ENCODE assay signal across 8 mouse cellular contexts in genomic region chr7:143548976-143549457, GRCm38 (mm10). TPM values are rescaled to one million over a fixed set of nuclear protein-coding genes. Genes with fewer than 3 reads are reported as not detected.
DNase-seq lines count a peak whose midpoint lies in the region; ATAC-seq lines count a peak whose summit lies in the region.

TSS of gene Nap1l4 (minus strand) at chr7:143549106.

- H3K4me1 ChIP-seq in hindbrain, embryonic 11.5 days (replicated peaks; ENCODE audit: control insufficient read depth, insufficient read depth, low read length) = no peaks in the 10 kb centered on the region

- peak within 1 kb of the TSS; percentile 56 for H3K4me2 ChIP-seq in hindbrain, embryonic 11.5 days (replicated peaks; ENCODE audit: low read depth, low read length)

- under 1% methylated on average over 43 of the region's 43 CpGs for WGBS in hindbrain, embryonic 11.5 days

- peak; percentile 98 for DNase-seq in Muller cell, postnatal 12 days (ENCODE audit: inconsistent ontology term)
- peak; percentile 99 for DNase-seq in cerebellum, adult 9-11 months
- DNase-seq in frontal cortex, adult 2 months (ENCODE audit: extremely low spot score in 1 of 2, low spot score in 1 of 2) = peak; percentile 99 to 100
- DNase-seq in hindbrain, embryonic 11.5 days (ENCODE audit: low spot score) = peak; percentile 99
- peak; percentile 100 for DNase-seq in layer of hippocampus, postnatal 10 days (ENCODE audit: low spot score in 2 of 2)
- DNase-seq in lung, postnatal 10 days = peak; percentile 98
- peak; percentile 99 for DNase-seq in ovary, postnatal 36 days (ENCODE audit: low spot score)
- DNase-seq in thymus, postnatal 25 days = peak; percentile 99

- peak within 1 kb of the TSS; percentile 94 for H3K4me3 ChIP-seq in hindbrain, embryonic 11.5 days (ENCODE audit: low read depth, low read length)

- H3K27ac ChIP-seq in hindbrain, embryonic 11.5 days (ENCODE audit: low read depth, low read length) = peak within 1 kb of the TSS; percentile 84

- H3K9me3 ChIP-seq in hindbrain, embryonic 11.5 days (ENCODE audit: control insufficient read depth, low read length) = no peaks in the 10 kb centered on the region

- H3K9ac ChIP-seq in hindbrain, embryonic 11.5 days (ENCODE audit: low read depth, low read length) = peak within 1 kb of the TSS; percentile 92

- no peaks in the 10 kb centered on the region for H3K36me3 ChIP-seq in hindbrain, embryonic 11.5 days (ENCODE audit: control insufficient read depth, insufficient read depth, low read length)

- ATAC-seq in hindbrain, embryonic 11.5 days (ENCODE audit: low FRiP score) = peak; percentile 98

- H3K27me3 ChIP-seq in hindbrain, embryonic 11.5 days (ENCODE audit: control insufficient read depth, insufficient read depth, low read length) = no peaks in the 10 kb centered on the region

RNA-seq across cellular contexts. Expression of gene Nap1l4, which starts in this region (rescaled TPM):
- polyA plus RNA-seq in frontal cortex, adult 2 months (2012; rRNA removed) = 127 and 139 TPM in 2 replicates
- 175 and 187 TPM in 2 replicates for polyA plus RNA-seq in hindbrain, embryonic 11.5 days (2014; fragmentation: Nextera tagmentation; extraction: Ambion mirVana)
- 100 to 1,000 TPM; 133 to 144 TPM for total RNA-seq in layer of hippocampus, postnatal 10 days (2021)

Comparison
In these comparisons a context has a peak if more than half of its experiments do, and no peak if none do; other contexts are left out.
1. Peak in every context shown above with its lines: DNase-seq, ATAC-seq, H3K4me3 ChIP-seq and H3K27ac ChIP-seq.